Mouse (Mus musculus): Measurements from ENCODE around the gene Itga1. TPM values are rescaled to one million over a fixed set of nuclear protein-coding genes. Genes with fewer than 3 reads are reported as not detected.

Gene Itga1
- polyA plus RNA-seq, 1 experiment from 2014 or later: 3.6 TPM

DNA sequence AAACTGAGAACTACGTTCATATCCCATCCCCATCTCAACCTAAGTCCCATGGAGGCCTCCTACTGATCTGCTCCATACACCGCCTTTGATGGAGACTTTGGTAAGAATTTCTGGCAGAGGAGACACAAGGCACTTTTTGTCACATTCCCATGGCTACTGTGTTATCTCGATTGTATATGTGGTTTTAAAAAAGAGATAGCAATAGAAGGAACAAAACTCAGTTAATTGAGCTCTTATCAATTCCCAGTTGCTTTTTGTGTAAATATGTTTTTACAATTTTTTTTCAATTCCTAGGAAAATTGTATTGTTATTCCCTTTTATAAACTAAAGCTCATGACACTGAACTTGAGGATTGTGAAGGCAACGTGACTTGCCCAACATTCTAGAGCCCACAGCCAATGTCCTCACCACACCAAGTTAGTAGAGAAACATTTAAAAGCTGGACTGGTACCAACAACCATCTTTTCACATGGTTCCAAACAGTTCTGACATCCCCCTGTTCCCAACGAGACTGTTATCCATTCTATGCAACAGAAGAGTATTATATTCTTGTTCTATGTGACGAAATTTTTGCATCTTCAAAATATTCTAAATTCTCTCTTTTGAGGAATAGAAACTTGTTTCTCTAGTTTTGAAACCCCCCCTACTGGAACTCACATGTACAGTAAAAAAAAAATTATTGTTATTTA lies 22.6 kb downstream of the Itga1 start:
- no peak overlapping the region for H3K9ac ChIP-seq
- no peaks in the 10 kb centered on the region for H3K27me3 ChIP-seq (replicated peaks)
- no peaks in the 10 kb centered on the region; the same call in 1 of the 2 replicates for H3K4me1 ChIP-seq
- peaks cover 6% of the 10 kb centered on the region; the same call in 1 of the 2 replicates for H3K36me3 ChIP-seq
- no peak overlapping the region for H3K4me2 ChIP-seq
- H3K9me3 ChIP-seq (replicated peaks): no peaks in the 10 kb centered on the region
- no peak overlapping the region for H3K4me3 ChIP-seq
- no peak overlapping the region for H3K27ac ChIP-seq
- 58% methylated on average over 6 of the region's 6 CpGs for WGBS (ENCODE audit: insufficient replicate concordance)
- ATAC-seq: no peak

DNA sequence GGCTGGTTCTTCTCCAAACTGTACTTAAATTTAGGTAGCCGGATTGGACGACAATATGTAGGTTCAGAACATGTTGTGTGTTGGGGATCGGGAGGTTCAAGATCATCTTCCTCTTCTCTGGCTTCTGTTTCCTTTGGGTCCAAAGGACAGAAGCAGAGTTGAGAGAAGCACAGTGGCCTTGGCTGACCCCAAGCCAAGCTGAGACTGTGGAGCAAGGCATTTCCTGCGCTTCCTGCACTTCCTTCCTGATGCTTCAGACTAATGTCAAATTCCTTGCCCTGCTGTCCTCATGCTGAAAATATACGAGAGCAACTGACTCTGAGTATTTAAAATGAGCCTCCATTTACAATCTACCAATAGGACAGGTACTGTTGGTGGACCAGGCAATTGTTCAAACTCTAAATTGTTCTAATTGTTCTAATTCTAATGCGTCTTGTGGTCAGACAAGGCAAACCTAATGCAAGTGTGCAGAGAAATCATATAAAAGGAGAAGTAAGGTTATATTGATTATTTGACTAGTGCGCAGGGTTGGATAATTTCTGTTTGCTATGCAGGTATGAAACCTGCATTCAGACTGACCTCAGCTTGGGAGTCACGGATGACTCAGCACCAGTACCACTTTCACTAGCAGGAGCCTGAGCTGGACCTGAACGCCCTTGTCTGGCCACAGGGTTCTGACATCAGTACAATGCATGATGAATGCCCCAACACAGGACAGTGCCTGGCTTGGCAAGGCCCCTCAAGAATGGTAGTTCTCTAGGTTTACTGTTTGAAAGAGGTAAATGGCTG lies 24.2 kb downstream of the Itga1 start:
- H3K4me3 ChIP-seq: no peak overlapping the region
- no peak overlapping the region for H3K27ac ChIP-seq
- no peaks in the 10 kb centered on the region for H3K36me3 ChIP-seq
- ATAC-seq: no peak
- H3K27me3 ChIP-seq (replicated peaks): no peaks in the 10 kb centered on the region
- H3K9me3 ChIP-seq (replicated peaks): no peaks in the 10 kb centered on the region
- 45% methylated on average over 9 of the region's 9 CpGs for WGBS (ENCODE audit: insufficient replicate concordance)
- H3K4me1 ChIP-seq: no peaks in the 10 kb centered on the region; the same call in 1 of the 2 replicates
- no peak overlapping the region for H3K9ac ChIP-seq
- H3K4me2 ChIP-seq: no peak overlapping the region

DNA sequence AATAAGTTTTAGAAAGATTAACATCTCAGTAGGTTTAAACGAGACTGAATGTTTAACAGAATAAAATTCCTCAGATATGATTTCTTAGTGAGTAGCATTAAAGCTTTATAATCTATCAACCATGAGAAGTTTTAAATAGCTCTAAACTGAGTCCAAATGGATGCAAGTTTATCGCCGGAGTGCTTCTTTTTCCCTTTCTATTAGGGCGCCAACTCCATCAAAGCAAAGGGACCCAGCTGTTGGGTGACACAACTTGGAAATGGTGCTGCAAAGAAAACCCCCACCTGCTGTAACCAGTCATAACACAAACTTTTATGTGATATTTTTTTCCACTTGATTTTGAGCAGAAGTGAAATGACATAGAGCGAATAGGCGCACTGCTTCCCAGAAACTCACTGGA lies 29.4 kb downstream of the Itga1 start:
- Histone ChIP-seq H3K9ac (no peak overlapping the region), H3K4me3 (no peak overlapping the region), H3K9me3 (replicated peaks) (no peaks in the 10 kb centered on the region), H3K36me3 (no peaks in the 10 kb centered on the region), H3K27ac (no peak overlapping the region), H3K27me3 (replicated peaks) (no peaks in the 10 kb centered on the region), H3K4me2 (no peak overlapping the region), H3K4me1 (no peaks in the 10 kb centered on the region; the same call in 1 of the 2 replicates)
- WGBS (ENCODE audit: insufficient replicate concordance): 79% methylated on average over 6 of the region's 6 CpGs
- no peak for ATAC-seq

DNA sequence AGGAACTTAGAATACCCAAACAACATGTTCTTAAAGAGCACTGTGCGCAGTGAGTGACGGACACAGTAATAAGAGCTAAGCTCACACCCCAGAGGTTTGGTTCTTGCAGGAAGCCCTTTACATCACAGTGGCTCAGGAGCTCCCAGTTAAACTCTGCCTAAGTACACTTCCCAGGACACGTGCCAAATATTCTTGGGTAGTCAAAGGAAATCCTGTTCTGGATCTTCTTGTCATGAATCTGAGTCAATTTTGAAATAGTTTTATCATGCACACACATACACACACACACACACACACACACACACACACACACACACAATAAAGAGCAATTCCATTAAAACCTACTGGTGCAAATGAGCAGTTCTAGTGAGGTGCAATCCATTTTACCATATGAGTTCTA lies 30.3 kb downstream of the Itga1 start:
- no peaks in the 10 kb centered on the region for H3K4me1 ChIP-seq
- ATAC-seq: no peak
- no peak overlapping the region for H3K27ac ChIP-seq
- H3K4me2 ChIP-seq: no peak overlapping the region
- no peaks in the 10 kb centered on the region for H3K9me3 ChIP-seq (replicated peaks)
- H3K4me3 ChIP-seq: no peak overlapping the region
- H3K27me3 ChIP-seq (replicated peaks): no peaks in the 10 kb centered on the region
- no peak overlapping the region for H3K9ac ChIP-seq
- H3K36me3 ChIP-seq: no peaks in the 10 kb centered on the region
- WGBS (ENCODE audit: insufficient replicate concordance): 72% methylated on average over 3 of the region's 3 CpGs

DNA sequence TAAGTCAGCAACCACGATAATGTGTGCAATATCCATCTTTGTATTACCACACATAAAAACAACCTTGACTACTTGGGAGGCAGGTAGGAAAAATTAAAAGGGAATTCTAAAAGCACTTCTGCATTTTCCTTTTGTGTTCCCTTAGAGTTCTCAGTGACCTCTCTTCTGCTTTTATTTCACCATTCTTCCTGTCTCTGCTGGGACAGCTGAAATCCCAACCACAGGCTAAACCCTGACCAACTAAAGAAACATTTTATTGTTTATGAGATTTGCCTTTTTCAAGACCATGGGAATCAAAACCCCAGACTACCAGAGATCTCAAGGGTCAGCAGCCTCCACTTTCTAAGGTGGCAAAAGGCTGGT lies 33.8 kb downstream of the Itga1 start:
- no peaks in the 10 kb centered on the region for H3K9me3 ChIP-seq (replicated peaks)
- 68% methylated on average over 1 of the region's 1 CpGs for WGBS (ENCODE audit: insufficient replicate concordance)

DNA sequence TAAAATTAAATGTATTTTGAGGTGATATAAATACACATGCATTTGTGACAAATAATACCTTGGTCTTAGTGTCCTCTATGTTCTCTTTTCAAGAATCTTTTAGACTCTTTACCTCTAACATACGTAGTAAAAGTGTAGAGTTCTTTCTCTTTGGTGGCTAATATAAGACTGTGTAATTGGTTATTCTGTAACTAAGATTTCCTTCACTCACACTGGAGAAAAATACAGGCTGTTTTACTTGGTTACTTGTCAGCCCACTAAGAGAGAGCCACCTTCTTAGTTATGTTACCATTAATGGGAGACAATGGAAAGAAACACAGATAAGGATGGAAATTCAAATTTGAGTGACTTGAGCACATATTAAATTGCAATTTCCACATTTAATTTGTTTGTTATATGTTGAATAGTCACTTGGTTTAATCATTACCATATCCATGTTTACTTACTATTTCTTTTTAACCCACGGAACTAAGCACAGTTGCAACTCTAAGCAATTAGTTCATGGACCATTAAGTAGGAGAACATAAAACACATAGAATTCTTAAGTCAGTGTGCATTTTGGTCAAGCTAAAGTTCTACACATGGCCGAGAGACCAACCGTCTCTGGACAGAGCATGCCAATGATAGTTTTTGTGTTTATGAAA lies 34.3 kb downstream of the Itga1 start:
- no peaks in the 10 kb centered on the region for H3K4me1 ChIP-seq
- no peaks in the 10 kb centered on the region for H3K36me3 ChIP-seq
- H3K27ac ChIP-seq: no peak overlapping the region
- no peak for ATAC-seq
- no peaks in the 10 kb centered on the region for H3K27me3 ChIP-seq (replicated peaks)
- no peaks in the 10 kb centered on the region for H3K9me3 ChIP-seq (replicated peaks)
- 72% methylated on average over 4 of the region's 4 CpGs for WGBS (ENCODE audit: insufficient replicate concordance)
- no peak overlapping the region for H3K4me3 ChIP-seq
- H3K9ac ChIP-seq: no peak overlapping the region
- no peak overlapping the region for H3K4me2 ChIP-seq

More for the DNA sequence above, 33.8 kb downstream of the Itga1 start:
- H3K4me1 ChIP-seq: no peaks in the 10 kb centered on the region
- no peak overlapping the region for H3K9ac ChIP-seq
- H3K4me3 ChIP-seq: no peak overlapping the region
- H3K4me2 ChIP-seq: no peak overlapping the region
- H3K27me3 ChIP-seq (replicated peaks): no peaks in the 10 kb centered on the region
- no peak for ATAC-seq
- H3K36me3 ChIP-seq: no peaks in the 10 kb centered on the region
- H3K27ac ChIP-seq: no peak overlapping the region

DNA sequence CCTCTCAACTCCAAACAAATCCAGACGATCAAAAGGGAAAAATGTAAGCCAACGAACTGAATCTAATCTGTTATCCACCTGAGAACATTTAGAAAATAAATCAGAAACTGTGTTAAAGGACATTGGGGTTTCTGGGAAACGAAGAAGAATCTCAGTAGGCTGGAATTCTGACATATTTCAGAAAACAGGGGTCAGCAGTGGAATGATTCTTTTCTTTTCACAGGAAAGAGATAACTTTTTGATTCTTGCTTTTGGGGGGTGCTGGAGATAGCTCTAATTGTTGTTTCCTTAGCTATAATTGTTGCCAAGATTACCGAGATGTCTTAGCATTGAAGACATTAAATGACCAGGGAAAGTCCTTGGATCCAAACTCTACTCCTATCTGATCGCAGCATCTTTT lies 44.2 kb downstream of the Itga1 start:
- no peak for ATAC-seq
- no peak overlapping the region for H3K9ac ChIP-seq
- 62% methylated on average over 5 of the region's 5 CpGs for whole genome bisulfite sequencing (ENCODE audit: insufficient replicate concordance)

DNA sequence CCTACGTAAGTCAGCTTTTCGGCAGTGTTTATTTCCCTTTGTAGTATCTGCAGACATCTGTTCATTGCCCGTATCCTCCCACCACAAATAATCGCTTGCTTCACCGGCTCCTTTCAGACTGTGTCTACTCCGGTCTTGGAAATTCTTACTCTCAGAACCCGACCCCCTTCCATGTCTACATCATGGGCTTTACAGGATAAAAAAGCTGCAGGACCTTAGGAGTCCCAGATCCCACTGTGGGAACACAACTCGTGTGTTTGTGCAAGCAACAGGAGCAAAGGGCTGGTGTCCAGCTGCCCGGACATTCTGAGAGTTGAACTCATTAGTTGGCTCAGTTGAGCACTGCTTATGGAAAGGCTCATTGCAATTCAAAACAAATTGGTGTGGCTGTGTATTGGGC lies 47.0 kb downstream of the Itga1 start:
- no peak for ATAC-seq
- no peaks in the 10 kb centered on the region for H3K4me1 ChIP-seq
- no peak overlapping the region for H3K9ac ChIP-seq
- no peak overlapping the region for H3K4me3 ChIP-seq
- 59% methylated on average over 9 of the region's 9 CpGs for WGBS (ENCODE audit: insufficient replicate concordance)
- no peak overlapping the region for H3K4me2 ChIP-seq
- H3K27me3 ChIP-seq (replicated peaks): no peaks in the 10 kb centered on the region
- no peaks in the 10 kb centered on the region for H3K36me3 ChIP-seq
- no peak overlapping the region for H3K27ac ChIP-seq
- no peaks in the 10 kb centered on the region for H3K9me3 ChIP-seq (replicated peaks)

More for the DNA sequence above, 44.2 kb downstream of the Itga1 start:
- no peaks in the 10 kb centered on the region for H3K4me1 ChIP-seq
- no peak overlapping the region for H3K4me2 ChIP-seq
- no peaks in the 10 kb centered on the region for H3K36me3 ChIP-seq
- no peak overlapping the region for H3K27ac ChIP-seq
- no peak overlapping the region for H3K4me3 ChIP-seq
- no peaks in the 10 kb centered on the region for H3K9me3 ChIP-seq (replicated peaks)
- H3K27me3 ChIP-seq (replicated peaks): no peaks in the 10 kb centered on the region

DNA sequence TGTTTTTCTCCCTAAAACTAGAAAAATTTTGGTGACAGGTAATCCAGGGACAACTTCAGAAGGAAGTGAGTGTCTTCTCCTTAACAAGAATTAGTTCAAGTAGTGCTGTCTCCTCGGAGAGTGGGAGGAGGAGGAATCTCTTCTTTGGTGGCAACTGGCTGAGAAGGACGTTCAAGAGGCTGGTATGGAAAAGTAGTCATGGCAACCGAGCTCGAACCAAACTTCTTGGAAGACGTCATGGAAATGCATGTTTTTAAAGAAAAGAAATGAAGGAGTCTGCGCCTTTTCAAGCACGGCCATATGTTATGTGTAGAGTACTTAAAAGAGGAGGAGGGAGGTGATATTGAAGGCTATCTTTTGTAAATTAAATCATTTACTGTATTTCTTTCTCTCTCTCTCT lies 49.2 kb downstream of the Itga1 start:
- H3K4me1 ChIP-seq: no peaks in the 10 kb centered on the region
- H3K9ac ChIP-seq: no peak overlapping the region
- no peaks in the 10 kb centered on the region for H3K9me3 ChIP-seq (replicated peaks)
- no peak overlapping the region for H3K4me3 ChIP-seq
- no peak overlapping the region for H3K27ac ChIP-seq
- H3K36me3 ChIP-seq: no peaks in the 10 kb centered on the region
- WGBS (ENCODE audit: insufficient replicate concordance): 74% methylated on average over 7 of the region's 7 CpGs
- H3K4me2 ChIP-seq: no peak overlapping the region
- no peaks in the 10 kb centered on the region for H3K27me3 ChIP-seq (replicated peaks)
- no peak for ATAC-seq

DNA sequence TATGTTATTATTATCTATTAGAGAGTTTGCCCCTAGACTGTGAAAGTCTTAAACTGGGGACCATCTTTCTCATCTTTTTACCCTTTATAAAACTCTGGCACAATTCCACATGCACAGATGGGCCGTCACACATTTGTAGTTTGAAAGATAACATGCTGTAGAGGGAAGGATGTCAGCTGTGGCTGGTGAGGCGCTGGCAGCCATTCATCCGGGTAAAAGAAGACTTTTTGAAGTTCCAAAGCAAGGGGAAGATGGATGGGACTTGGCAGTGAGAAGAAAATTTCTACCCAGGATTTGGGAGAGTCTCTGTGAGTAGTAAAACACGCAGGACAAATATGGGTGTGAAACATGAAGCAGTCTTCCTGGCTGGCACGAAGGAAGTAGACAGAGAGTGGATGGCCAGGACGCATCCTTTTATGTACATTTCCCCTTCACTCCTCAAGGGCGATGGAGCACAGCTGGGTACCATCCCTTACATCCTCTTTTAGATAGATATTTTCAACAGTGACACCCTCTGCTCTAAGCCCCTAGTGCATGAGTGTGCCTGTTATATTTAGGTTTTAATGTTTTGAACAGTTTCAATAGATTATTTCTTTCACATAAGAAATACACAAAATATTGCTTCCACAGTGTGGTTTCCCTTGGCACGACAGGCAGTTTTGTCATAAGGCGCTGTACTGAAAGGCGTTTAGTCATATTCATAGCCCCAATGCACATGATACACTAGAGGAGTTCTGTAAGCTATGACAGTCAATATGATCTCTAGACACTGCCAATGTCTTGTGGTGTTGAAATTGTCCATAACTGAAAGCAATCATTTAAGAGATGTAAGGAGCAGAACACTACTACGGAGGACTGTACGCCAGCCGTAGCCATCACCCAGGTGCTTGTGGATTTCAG lies 50.9 kb downstream of the Itga1 start:
- Histone ChIP-seq H3K4me3 (no peak overlapping the region), H3K9ac (no peak overlapping the region), H3K27ac (no peak overlapping the region), H3K36me3 (no peaks in the 10 kb centered on the region), H3K4me1 (no peaks in the 10 kb centered on the region), H3K27me3 (replicated peaks) (no peaks in the 10 kb centered on the region), H3K4me2 (no peak overlapping the region), H3K9me3 (replicated peaks) (no peaks in the 10 kb centered on the region)
- no peak for ATAC-seq
- WGBS (ENCODE audit: insufficient replicate concordance): 66% methylated on average over 13 of the region's 13 CpGs

DNA sequence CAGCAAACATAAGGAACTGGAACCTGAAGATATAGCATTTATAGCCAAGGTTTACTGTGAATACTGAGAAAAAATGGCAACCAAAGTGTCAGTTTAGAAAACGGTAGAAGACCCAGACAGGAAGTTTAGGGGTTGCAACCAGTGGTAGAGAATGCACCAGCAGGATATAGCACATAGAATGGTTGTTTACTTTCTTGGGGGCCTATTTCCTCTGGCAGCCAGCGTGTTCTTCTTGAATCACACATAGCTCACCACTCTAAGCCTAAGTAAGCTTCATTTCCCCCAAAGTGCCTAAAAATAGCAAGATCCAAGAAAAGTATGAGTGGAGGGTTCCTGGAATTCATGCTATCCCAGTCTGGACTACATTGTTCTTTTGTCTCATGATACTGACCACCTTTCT lies 59.1 kb downstream of the Itga1 start:
- 20% methylated on average over 2 of the region's 2 CpGs for WGBS (ENCODE audit: insufficient replicate concordance)
- no peak overlapping the region for H3K27ac ChIP-seq
- no peak overlapping the region for H3K4me2 ChIP-seq

More for the DNA sequence above, 59.1 kb downstream of the Itga1 start:
- no peak for ATAC-seq
- Histone ChIP-seq H3K4me3 (no peak overlapping the region), H3K9me3 (replicated peaks) (no peaks in the 10 kb centered on the region), H3K27me3 (replicated peaks) (no peaks in the 10 kb centered on the region), H3K4me1 (no peaks in the 10 kb centered on the region), H3K36me3 (no peaks in the 10 kb centered on the region), H3K9ac (no peak overlapping the region)

All from liver, embryonic 12.5 days (tissue).